Mouse (Mus musculus) embryonic facial prominence, embryonic 14.5 days (tissue): ENCODE measurements around the gene Hoxa11. TPM values are rescaled to one million over a fixed set of nuclear protein-coding genes. Genes with fewer than 3 reads are reported as not detected.

Experiments
- ATAC-seq: fragments of 200-750 bp; cut with Nextera tagmentation; 2 replicates; pipeline ENCODE4 v1.8.0; 2017; ENCODE audit warnings: low read depth, moderate number of reproducible peaks, moderate TSS enrichment
- DNase-seq: peaks from one replicate; pipeline ENCODE4 v3.0.0-alpha.2; 2015; ENCODE audit warnings: low spot score
- H3K27ac ChIP-seq: fragments of 300-500 bp; sonication (generic); replicated peaks from 2 replicates; pipeline ENCODE4 v1.5.1; 2014; ENCODE audit warnings: low read depth, mild to moderate bottlenecking, low read length, moderate library complexity
- H3K27me3 ChIP-seq: fragments of 300-500 bp; sonication (generic); replicated peaks from 2 replicates; pipeline ENCODE4 v1.6.1; 2014; ENCODE audit warnings: low read length; ENCODE audit not compliant: control insufficient read depth, insufficient read depth
- H3K36me3 ChIP-seq: fragments of 300-500 bp; sonication (generic); 2 replicates; pipeline ENCODE4 v1.6.1; 2014; ENCODE audit warnings: low read length, mixed read lengths; ENCODE audit not compliant: control insufficient read depth, insufficient read depth
- H3K4me1 ChIP-seq: fragments of 300-500 bp; sonication (generic); 2 replicates; pipeline ENCODE4 v1.6.1; 2014; ENCODE audit warnings: antibody characterized with exemption, low read length; ENCODE audit not compliant: control insufficient read depth, insufficient read depth
- H3K4me2 ChIP-seq: fragments of 300-500 bp; sonication (generic); 2 replicates; pipeline ENCODE4 v1.6.1; 2014; ENCODE audit warnings: low read depth, mild to moderate bottlenecking, low read length, moderate library complexity, mixed read lengths
- H3K4me3 ChIP-seq: fragments of 300-500 bp; sonication (generic); 2 replicates; pipeline ENCODE4 v1.5.1; 2014; ENCODE audit warnings: low read depth, mild to moderate bottlenecking, low read length
- H3K9ac ChIP-seq: fragments of 300-500 bp; sonication (generic); 2 replicates; pipeline ENCODE4 v1.6.1; 2014; ENCODE audit warnings: low read depth, mild to moderate bottlenecking, low read length, moderate library complexity, mixed read lengths
- H3K9me3 ChIP-seq: fragments of 300-500 bp; sonication (generic); 2 replicates; pipeline ENCODE4 v1.6.1; 2016; ENCODE audit warnings: low read length; ENCODE audit not compliant: control insufficient read depth
- WGBS: fragments of 180-500 bp; shearing (Covaris S2); extraction: QIAGEN DNeasy Blood & Tissue Kit; methylation state at CpG from one replicate; pipeline ENCODE4 v1.1.7; 2014; 5-methylcytosine and 5-hydroxymethylcytosine counted together
- polyA plus RNA-seq: library from polyadenylated mRNA; unstranded; fragments of >200 nt; fragmentation: Nextera tagmentation; extraction: Ambion mirVana; gene quantifications from 2 replicates; pipeline ENCODE4 v1.2.1, GENCODE M21; 2014

Gene Hoxa11
- polyA plus RNA-seq, 1 experiment from 2014 or later = not detected

GRCm38 (mm10) chr6:52251177-52251879 is 5.7 kb upstream of the Hoxa11 start:
- H3K4me1 ChIP-seq = no peaks in the 10 kb centered on the region
- H3K9me3 ChIP-seq = no peaks in the 10 kb centered on the region
- H3K27me3 ChIP-seq = peaks cover 99% of the 10 kb centered on the region
- H3K4me2 ChIP-seq = no peak overlapping the region
- H3K27ac ChIP-seq = no peak overlapping the region
- no peak for ATAC-seq
- DNase-seq = no peak
- no peaks in the 10 kb centered on the region for H3K36me3 ChIP-seq
- 8% methylated on average over 7 of the region's 7 CpGs for WGBS
- H3K9ac ChIP-seq = no peak overlapping the region
- no peak overlapping the region for H3K4me3 ChIP-seq

GRCm38 (mm10) chr6:52249826-52250225 is 4.2 kb upstream of the Hoxa11 start:
- DNase-seq (no peak), ATAC-seq (no peak)
- Histone ChIP-seq H3K4me2 (no peak overlapping the region), H3K9ac (no peak overlapping the region), H3K27me3 (peaks cover 99% of the 10 kb centered on the region), H3K4me3 (no peak overlapping the region), H3K4me1 (no peaks in the 10 kb centered on the region), H3K9me3 (no peaks in the 10 kb centered on the region), H3K27ac (no peak overlapping the region), H3K36me3 (no peaks in the 10 kb centered on the region)
- 0% methylated on average over 4 of the region's 4 CpGs for WGBS

GRCm38 (mm10) chr6:52249415-52249738 is 3.8 kb upstream of the Hoxa11 start:
- H3K4me3 ChIP-seq = no peak overlapping the region

DNA sequence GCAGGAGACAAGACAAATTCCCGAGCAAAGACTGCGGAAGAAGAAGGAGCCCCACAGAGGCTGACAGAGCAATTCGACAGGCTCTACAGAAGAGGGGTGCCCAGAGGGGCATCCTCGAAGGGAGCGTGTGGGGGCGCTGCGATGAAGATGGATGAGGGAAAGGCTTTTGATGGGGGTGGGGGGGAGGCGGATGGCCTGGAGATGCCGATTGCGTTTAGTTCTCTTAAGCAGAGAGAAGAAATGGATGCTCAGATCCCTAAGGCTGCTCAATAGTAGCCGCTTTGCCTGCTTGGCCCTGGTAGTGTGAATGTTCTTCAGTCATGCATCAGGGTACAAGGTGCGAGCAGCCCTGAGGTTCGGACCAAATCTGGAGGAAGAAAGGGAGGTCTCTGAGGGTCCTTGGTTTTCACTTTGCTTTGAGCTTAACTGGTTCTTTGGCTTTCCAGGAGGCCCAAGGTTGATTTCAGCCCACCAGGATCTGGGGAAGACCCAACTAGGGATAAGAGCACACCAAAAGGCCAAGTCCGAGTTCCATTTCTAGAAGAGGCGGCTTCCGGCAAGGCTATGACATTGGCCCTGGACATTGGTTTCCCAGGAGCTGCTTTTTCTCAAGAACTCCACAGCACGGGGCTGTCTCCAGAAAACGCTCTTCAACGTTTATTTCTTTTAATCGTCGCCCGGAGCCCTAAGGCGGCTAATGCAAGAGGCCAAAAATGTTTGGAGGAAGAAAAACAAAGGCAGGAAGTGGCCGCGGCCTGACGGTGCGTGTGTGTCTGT is 3.2 kb upstream of the Hoxa11 start:
- Histone ChIP-seq H3K4me2 (no peak overlapping the region), H3K36me3 (no peaks in the 10 kb centered on the region), H3K4me3 (no peak overlapping the region), H3K9ac (no peak overlapping the region), H3K27me3 (peaks cover 99% of the 10 kb centered on the region), H3K27ac (no peak overlapping the region), H3K4me1 (no peaks in the 10 kb centered on the region), H3K9me3 (no peaks in the 10 kb centered on the region)
- ATAC-seq = no peak
- no peak for DNase-seq
- WGBS = 3% methylated on average over 27 of the region's 27 CpGs

More at GRCm38 (mm10) chr6:52249415-52249738, 3.8 kb upstream of the Hoxa11 start:
- Histone ChIP-seq H3K27me3 (peaks cover 99% of the 10 kb centered on the region), H3K4me1 (no peaks in the 10 kb centered on the region), H3K9ac (no peak overlapping the region), H3K36me3 (no peaks in the 10 kb centered on the region), H3K9me3 (no peaks in the 10 kb centered on the region), H3K4me2 (no peak overlapping the region), H3K27ac (no peak overlapping the region)
- DNase-seq (no peak), ATAC-seq (no peak)
- under 1% methylated on average over 16 of the region's 16 CpGs for WGBS

DNA sequence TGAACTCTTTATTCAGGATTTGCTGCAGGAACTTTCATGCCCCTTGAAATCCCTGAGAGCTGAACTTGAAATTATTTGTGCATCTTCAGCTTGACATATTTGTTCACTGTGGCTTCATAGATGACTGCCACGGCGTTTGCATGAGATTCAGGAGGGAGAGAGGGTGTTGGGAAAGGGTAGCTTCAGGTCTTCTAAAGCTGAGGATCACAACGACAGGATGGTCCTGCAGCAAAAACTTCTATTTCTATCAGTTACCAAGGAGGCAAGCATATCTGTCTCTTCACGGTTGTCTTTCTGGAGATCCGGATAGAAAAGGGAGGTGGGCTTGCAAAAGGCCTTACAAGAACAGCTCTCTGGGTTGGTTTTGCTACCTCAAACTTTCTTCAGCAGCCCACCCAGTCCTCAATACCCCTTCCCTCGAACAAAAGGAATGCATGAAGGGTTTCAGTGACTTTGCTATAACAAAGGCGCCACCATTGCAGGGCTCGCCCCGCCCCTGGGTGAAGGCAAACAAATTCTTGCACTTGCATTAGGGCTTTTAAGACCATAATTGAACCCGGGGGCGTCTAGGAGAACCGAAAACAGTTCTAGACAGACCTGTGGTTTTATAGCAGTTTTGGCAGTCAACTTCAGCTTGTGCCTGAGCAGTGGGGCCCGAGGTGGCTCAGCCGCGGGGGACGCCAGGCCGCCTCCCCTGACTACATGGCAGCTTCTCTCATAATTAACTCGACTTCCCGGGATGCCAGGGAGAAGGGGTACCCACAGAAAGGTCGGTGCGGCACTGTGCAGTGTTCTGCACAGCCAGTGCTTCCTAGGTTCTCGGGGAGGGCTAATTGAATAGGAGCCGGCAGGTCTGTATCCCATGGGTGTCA is 2.4 kb upstream of the Hoxa11 start:
- ATAC-seq (no peak), DNase-seq (no peak)
- no peaks in the 10 kb centered on the region for H3K4me1 ChIP-seq
- H3K4me3 ChIP-seq = no peak overlapping the region
- H3K27ac ChIP-seq = no peak overlapping the region
- WGBS = 3% methylated on average over 23 of the region's 23 CpGs
- no peak overlapping the region for H3K9ac ChIP-seq
- H3K9me3 ChIP-seq = no peaks in the 10 kb centered on the region
- no peak overlapping the region for H3K4me2 ChIP-seq
- peaks cover 99% of the 10 kb centered on the region for H3K27me3 ChIP-seq
- H3K36me3 ChIP-seq = no peaks in the 10 kb centered on the region

- peaks cover 99% of the 10 kb centered on the region for H3K27me3 ChIP-seq
- H3K36me3 ChIP-seq = no peaks in the 10 kb centered on the region
- no peak overlapping the region for H3K27ac ChIP-seq
- H3K4me1 ChIP-seq = no peaks in the 10 kb centered on the region
- 2% methylated on average over 3 of the region's 3 CpGs for WGBS
- no peak for DNase-seq
- H3K4me3 ChIP-seq = no peak overlapping the region
- no peaks in the 10 kb centered on the region for H3K9me3 ChIP-seq
- no peak overlapping the region for H3K9ac ChIP-seq
- no peak for ATAC-seq
- no peak overlapping the region for H3K4me2 ChIP-seq
These were observed 1.3 kb upstream of the Hoxa11 start for GRCm38 (mm10) chr6:52246916-52247315.

- DNase-seq = no peak
- H3K27ac ChIP-seq = no peak overlapping the region
- H3K4me3 ChIP-seq = 0 out of 2 replicates have a peak overlapping the region, but pooled peaks have one; percentile 0
- H3K9me3 ChIP-seq = no peaks in the 10 kb centered on the region
- H3K9ac ChIP-seq = no peak overlapping the region
- no peak overlapping the region for H3K4me2 ChIP-seq
- under 1% methylated on average over 26 of the region's 26 CpGs for WGBS
- H3K4me1 ChIP-seq = no peaks in the 10 kb centered on the region
- H3K27me3 ChIP-seq = peaks cover 99% of the 10 kb centered on the region
- no peaks in the 10 kb centered on the region for H3K36me3 ChIP-seq
- ATAC-seq = no peak
These were observed 793 bp upstream of the Hoxa11 start for GRCm38 (mm10) chr6:52246403-52246803.

- Histone ChIP-seq H3K4me2 (0 out of 2 replicates have a peak overlapping the region, but pooled peaks have one; percentile 6), H3K27me3 (peaks cover 100% of the 10 kb centered on the region), H3K4me1 (no peaks in the 10 kb centered on the region), H3K36me3 (no peaks in the 10 kb centered on the region), H3K9me3 (no peaks in the 10 kb centered on the region), H3K4me3 (peak overlapping the region; percentile 5; the same call in 1 of the 2 replicates), H3K27ac (no peak overlapping the region), H3K9ac (no peak overlapping the region)
- ATAC-seq (no peak), DNase-seq (no peak)
- under 1% methylated on average over 58 of the region's 71 CpGs for WGBS
These were observed 412 bp downstream of the Hoxa11 start for GRCm38 (mm10) chr6:52245040-52245756.
